Mouse (Mus musculus): ENCODE data around the gene Usp35.

Gene Usp35

GRCm38 (mm10) chr7:97324342-97324741 is 7.5 kb downstream of the Usp35 start:
- no peak for ATAC-seq (ENCODE audit: insufficient number of reproducible peaks, low FRiP score, low TSS enrichment)

- no peak for ATAC-seq (ENCODE audit: insufficient number of reproducible peaks, low FRiP score, low TSS enrichment)
Measured at GRCm38 (mm10) chr7:97317706-97318105, 14.1 kb downstream of the Usp35 start.

- ATAC-seq (ENCODE audit: insufficient number of reproducible peaks, low FRiP score, low TSS enrichment), result no peak
Measured at GRCm38 (mm10) chr7:97315656-97316055, 16.2 kb downstream of the Usp35 start.

GRCm38 (mm10) chr7:97314646-97315045 is 17.2 kb downstream of the Usp35 start:
- ATAC-seq (ENCODE audit: insufficient number of reproducible peaks, low FRiP score, low TSS enrichment), result no peak

GRCm38 (mm10) chr7:97313364-97313995 is 18.3 kb downstream of the Usp35 start:
- ATAC-seq (ENCODE audit: insufficient number of reproducible peaks, low FRiP score, low TSS enrichment), result no peak

- ATAC-seq (ENCODE audit: insufficient number of reproducible peaks, low FRiP score, low TSS enrichment), result no peak
Measured at GRCm38 (mm10) chr7:97312856-97313255, 19.0 kb downstream of the Usp35 start.

GRCm38 (mm10) chr7:97312196-97312595 is 19.6 kb downstream of the Usp35 start:
- no peak for ATAC-seq (ENCODE audit: insufficient number of reproducible peaks, low FRiP score, low TSS enrichment)

- no peak for ATAC-seq (ENCODE audit: insufficient number of reproducible peaks, low FRiP score, low TSS enrichment)
Measured at GRCm38 (mm10) chr7:97311620-97312019, 20.2 kb downstream of the Usp35 start.

- no peak for ATAC-seq (ENCODE audit: insufficient number of reproducible peaks, low FRiP score, low TSS enrichment)
Measured at GRCm38 (mm10) chr7:97310341-97310635, 21.5 kb downstream of the Usp35 start.

- ATAC-seq (ENCODE audit: insufficient number of reproducible peaks, low FRiP score, low TSS enrichment), result no peak
Measured at GRCm38 (mm10) chr7:97309461-97310340, 22.1 kb downstream of the Usp35 start.

GRCm38 (mm10) chr7:97307546-97307945 is 24.3 kb downstream of the Usp35 start:
- no peak for ATAC-seq (ENCODE audit: insufficient number of reproducible peaks, low FRiP score, low TSS enrichment)

- ATAC-seq (ENCODE audit: insufficient number of reproducible peaks, low FRiP score, low TSS enrichment), result no peak
Measured at GRCm38 (mm10) chr7:97306813-97307212, 25.0 kb downstream of the Usp35 start.

GRCm38 (mm10) chr7:97305206-97305605 is 26.6 kb downstream of the Usp35 start:
- no peak for ATAC-seq (ENCODE audit: insufficient number of reproducible peaks, low FRiP score, low TSS enrichment)

GRCm38 (mm10) chr7:97304471-97304870 is 27.3 kb downstream of the Usp35 start:
- no peak for ATAC-seq (ENCODE audit: insufficient number of reproducible peaks, low FRiP score, low TSS enrichment)

GRCm38 (mm10) chr7:97303614-97304013 is 28.2 kb downstream of the Usp35 start:
- ATAC-seq (ENCODE audit: insufficient number of reproducible peaks, low FRiP score, low TSS enrichment), result no peak

GRCm38 (mm10) chr7:97302876-97303275 is 28.9 kb downstream of the Usp35 start:
- ATAC-seq (ENCODE audit: insufficient number of reproducible peaks, low FRiP score, low TSS enrichment), result no peak

GRCm38 (mm10) chr7:97302261-97302660 is 29.6 kb downstream of the Usp35 start:
- no peak for ATAC-seq (ENCODE audit: insufficient number of reproducible peaks, low FRiP score, low TSS enrichment)

- ATAC-seq (ENCODE audit: insufficient number of reproducible peaks, low FRiP score, low TSS enrichment), result no peak
Measured at GRCm38 (mm10) chr7:97301321-97301720, 30.5 kb downstream of the Usp35 start.

GRCm38 (mm10) chr7:97300914-97301313 is 30.9 kb downstream of the Usp35 start:
- no peak for ATAC-seq (ENCODE audit: insufficient number of reproducible peaks, low FRiP score, low TSS enrichment)

GRCm38 (mm10) chr7:97298943-97299342 is 32.9 kb downstream of the Usp35 start:
- no peak for ATAC-seq (ENCODE audit: insufficient number of reproducible peaks, low FRiP score, low TSS enrichment)

- no peak for ATAC-seq (ENCODE audit: insufficient number of reproducible peaks, low FRiP score, low TSS enrichment)
Measured at GRCm38 (mm10) chr7:97298279-97298678, 33.5 kb downstream of the Usp35 start.

GRCm38 (mm10) chr7:97297466-97297865 is 34.4 kb downstream of the Usp35 start:
- ATAC-seq (ENCODE audit: insufficient number of reproducible peaks, low FRiP score, low TSS enrichment), result 0 out of 2 replicates have a peak, but pooled peaks have one; percentile 56
